Mouse (Mus musculus) stomach, embryonic 16.5 days (tissue): ENCODE measurements at regions not wholly inside any gene's neighbourhood (a gene's known extent, or its start where the extent isn't known, plus 50 kb on each side); places are given as distances from the start of the nearest gene placed in this dataset.

Experiments
- ATAC-seq: fragments of 200-750 bp; cut with Nextera tagmentation; 2 replicates; pipeline ENCODE4 v1.8.0; 2017; ENCODE audit warnings: moderate number of reproducible peaks, moderate TSS enrichment; ENCODE audit not compliant: insufficient read depth, low FRiP score
- H3K27ac ChIP-seq: fragments of 300-500 bp; sonication (generic); 2 replicates; pipeline ENCODE4 v1.5.1; 2014; ENCODE audit warnings: low read length
- H3K27me3 ChIP-seq: fragments of 300-500 bp; sonication (generic); 2 replicates; pipeline ENCODE4 v1.6.1; 2014; ENCODE audit warnings: low read length, control low read depth, mixed read lengths; ENCODE audit not compliant: control insufficient read depth, insufficient read depth
- H3K36me3 ChIP-seq: fragments of 300-500 bp; sonication (generic); 2 replicates; pipeline ENCODE4 v1.6.1; 2014; ENCODE audit warnings: low read length; ENCODE audit not compliant: control insufficient read depth, insufficient read depth
- H3K4me1 ChIP-seq: fragments of 300-500 bp; sonication (generic); 2 replicates; pipeline ENCODE4 v1.6.1; 2014; ENCODE audit warnings: low read length, control low read depth, mixed read lengths; ENCODE audit not compliant: control insufficient read depth, insufficient read depth
- H3K4me2 ChIP-seq: fragments of 300-500 bp; sonication (generic); 2 replicates; pipeline ENCODE4 v1.6.1; 2014; ENCODE audit warnings: low read depth, low read length, mixed read lengths
- H3K4me3 ChIP-seq: fragments of 300-500 bp; sonication (generic); replicated peaks from 2 replicates; pipeline ENCODE4 v1.5.1; 2014; ENCODE audit warnings: mild to moderate bottlenecking, low read length
- H3K9ac ChIP-seq: fragments of 300-500 bp; sonication (generic); 2 replicates; pipeline ENCODE4 v1.6.1; 2014; ENCODE audit warnings: low read length
- H3K9me3 ChIP-seq: fragments of 300-500 bp; sonication (generic); replicated peaks from 2 replicates; pipeline ENCODE4 v1.6.1; 2016; ENCODE audit warnings: low read length, control low read depth; ENCODE audit not compliant: control insufficient read depth
- WGBS: fragments of 180-500 bp; shearing (Covaris S2); extraction: QIAGEN DNeasy Blood & Tissue Kit; methylation state at CpG from one replicate; pipeline ENCODE4 v1.1.7; 2014; 5-methylcytosine and 5-hydroxymethylcytosine counted together

DNA sequence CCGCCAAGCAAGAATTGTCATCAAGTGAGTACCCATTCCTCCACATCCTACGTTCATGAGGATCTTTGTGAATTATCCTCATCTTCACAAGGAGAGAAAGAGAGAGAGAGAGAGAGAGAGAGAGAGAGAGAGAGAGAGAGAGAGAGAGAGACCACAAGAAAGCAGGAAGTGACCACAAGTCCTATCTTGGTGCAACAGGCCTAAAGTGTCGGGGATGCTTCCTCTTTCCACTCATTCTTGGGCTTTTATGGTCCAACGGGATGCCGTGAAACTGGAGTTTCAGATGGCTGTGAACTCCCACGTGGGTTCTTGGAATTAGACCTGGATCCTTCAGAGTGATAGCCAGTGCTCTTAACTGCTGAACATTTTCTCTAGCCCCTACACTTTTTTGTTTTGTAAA, 53.1 kb upstream of the Rai14 start:
- Histone ChIP-seq H3K4me2 (no peak overlapping the region), H3K4me3 (no peak overlapping the region), H3K4me1 (no peaks in the 10 kb centered on the region), H3K27ac (no peak overlapping the region), H3K27me3 (no peaks in the 10 kb centered on the region), H3K36me3 (no peaks in the 10 kb centered on the region), H3K9ac (no peak overlapping the region), H3K9me3 (no peaks in the 10 kb centered on the region)
- no peak for ATAC-seq
- WGBS = 77% methylated on average over 6 of the region's 6 CpGs

DNA sequence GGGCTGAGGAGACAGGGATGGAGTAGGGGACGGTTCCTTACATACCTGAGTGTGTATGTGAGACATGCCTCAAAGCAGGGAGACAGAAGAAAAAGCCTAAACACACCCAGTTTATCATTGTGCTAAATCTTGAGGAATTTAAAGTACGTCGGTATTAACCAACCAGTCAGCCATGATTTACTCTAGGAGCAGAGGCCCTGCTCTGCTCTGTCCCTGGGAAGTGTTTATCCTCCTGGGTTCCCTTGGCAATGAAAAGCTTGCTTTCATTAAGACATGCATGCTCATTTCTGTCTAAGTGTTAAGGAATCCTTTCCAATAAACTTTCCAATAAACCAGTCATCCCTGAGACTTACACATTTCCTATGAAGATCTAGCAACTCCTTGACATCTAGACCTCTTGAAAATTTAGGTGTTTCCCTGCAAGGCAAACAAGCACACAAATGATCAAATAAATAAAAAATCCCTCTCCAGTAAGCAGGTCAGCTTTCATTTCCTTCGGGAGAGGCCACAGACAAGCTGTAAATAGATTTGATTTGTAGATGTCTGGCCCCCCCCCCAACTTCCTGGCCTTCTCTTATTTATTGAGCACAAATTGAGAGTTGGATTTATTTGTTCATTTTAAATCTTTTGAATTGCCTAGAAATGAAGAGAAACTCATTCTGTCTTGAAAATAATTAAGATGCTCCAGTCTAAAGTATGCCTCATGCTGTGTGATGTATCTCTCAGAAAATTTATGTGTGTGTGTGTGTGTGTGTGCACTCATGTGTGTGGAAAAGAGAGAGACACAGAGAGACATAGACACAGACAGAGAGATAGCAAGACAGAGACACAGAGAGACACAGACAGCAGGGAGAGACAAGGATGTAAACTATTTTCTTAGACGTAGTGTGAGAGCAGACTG, 56.2 kb upstream of the Rai14 start:
- no peaks in the 10 kb centered on the region for H3K4me1 ChIP-seq
- no peak overlapping the region for H3K9ac ChIP-seq
- no peak overlapping the region for H3K4me3 ChIP-seq
- no peak overlapping the region for H3K4me2 ChIP-seq
- ATAC-seq = no peak
- no peaks in the 10 kb centered on the region for H3K9me3 ChIP-seq
- H3K27ac ChIP-seq = no peak overlapping the region
- WGBS = 42% methylated on average over 5 of the region's 5 CpGs
- H3K27me3 ChIP-seq = no peaks in the 10 kb centered on the region
- H3K36me3 ChIP-seq = no peaks in the 10 kb centered on the region

DNA sequence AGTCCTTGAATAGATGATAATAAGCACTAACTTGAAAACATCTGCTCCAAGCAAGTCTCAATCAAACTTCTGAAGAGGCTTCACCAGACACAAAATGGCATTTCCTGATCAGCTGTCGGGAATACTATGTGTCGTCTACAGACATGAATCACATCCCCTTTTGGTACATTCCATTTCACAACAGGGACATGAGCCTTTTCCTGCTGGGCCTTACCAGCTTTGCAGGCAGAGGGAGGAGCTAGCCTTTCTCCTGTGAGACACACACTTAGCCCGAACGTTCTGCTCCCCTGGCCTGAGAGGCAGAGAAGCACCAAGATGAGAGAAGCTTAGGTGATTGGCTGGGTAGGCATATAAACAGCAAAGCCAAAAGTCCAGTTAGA, 56.9 kb upstream of the Rai14 start:
- no peak overlapping the region for H3K4me2 ChIP-seq
- H3K36me3 ChIP-seq = no peaks in the 10 kb centered on the region
- H3K27me3 ChIP-seq = no peaks in the 10 kb centered on the region
- WGBS = 29% methylated on average over 4 of the region's 4 CpGs
- H3K27ac ChIP-seq = no peak overlapping the region
- no peaks in the 10 kb centered on the region for H3K4me1 ChIP-seq
- no peak overlapping the region for H3K9ac ChIP-seq
- no peaks in the 10 kb centered on the region for H3K9me3 ChIP-seq
- no peak overlapping the region for H3K4me3 ChIP-seq
- no peak; the same call in 1 of the 2 replicates for ATAC-seq

DNA sequence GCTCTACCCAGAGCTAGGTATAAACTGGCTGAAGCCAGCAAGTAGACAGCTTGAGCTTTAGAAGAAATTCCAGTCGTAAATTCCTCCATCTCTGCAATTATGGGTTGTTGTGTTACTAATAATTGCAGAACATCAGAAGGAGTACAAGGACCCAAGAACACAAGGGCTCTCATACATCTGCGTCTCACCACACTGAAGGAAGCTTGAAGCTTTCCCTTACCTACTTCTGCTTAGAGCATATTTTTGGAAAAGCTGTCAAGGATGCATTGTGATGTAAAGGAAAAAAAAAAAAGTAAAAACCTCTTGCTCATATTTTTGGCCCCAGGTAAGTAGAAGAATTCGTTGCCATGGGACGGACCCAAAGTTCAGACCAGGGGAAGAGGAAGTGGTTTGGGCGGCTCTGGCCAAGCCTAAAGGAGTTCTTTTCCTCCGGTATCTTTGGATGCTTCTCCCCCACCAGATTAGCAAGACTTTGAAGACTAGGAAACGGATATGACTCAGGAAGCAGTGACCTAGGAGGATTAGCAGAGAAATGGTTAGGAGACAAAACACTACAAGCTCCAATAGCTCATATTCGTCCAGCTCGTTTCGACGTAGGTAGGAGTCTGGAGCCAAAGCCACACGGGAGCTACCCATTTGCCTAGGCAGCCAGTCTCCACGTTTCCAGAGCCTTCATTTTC, 65.7 kb upstream of the Rai14 start:
- WGBS = 74% methylated on average over 13 of the region's 13 CpGs
- H3K9ac ChIP-seq = no peak overlapping the region
- no peak overlapping the region for H3K27ac ChIP-seq
- H3K4me1 ChIP-seq = no peaks in the 10 kb centered on the region
- no peak for ATAC-seq
- no peaks in the 10 kb centered on the region for H3K36me3 ChIP-seq
- no peak overlapping the region for H3K4me3 ChIP-seq
- no peaks in the 10 kb centered on the region for H3K9me3 ChIP-seq
- H3K27me3 ChIP-seq = no peaks in the 10 kb centered on the region
- H3K4me2 ChIP-seq = no peak overlapping the region

DNA sequence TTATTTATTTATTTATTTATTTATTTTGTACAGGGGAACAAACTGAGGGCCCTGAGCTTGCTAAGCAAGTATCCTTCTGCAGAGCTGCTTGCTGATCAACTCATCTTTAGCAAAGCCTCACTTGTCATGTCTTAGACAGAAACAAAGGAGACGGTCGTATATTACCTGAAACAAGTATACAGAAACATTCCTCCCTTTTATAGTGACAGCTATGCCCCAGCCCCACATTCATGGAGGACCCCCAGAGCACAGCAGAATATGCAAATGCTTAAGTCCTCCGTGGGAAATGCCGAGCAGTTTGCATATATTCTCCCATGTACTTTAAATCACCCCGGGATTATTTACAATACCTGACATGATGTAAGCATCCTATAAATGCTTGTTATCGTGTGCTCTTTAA, 74.9 kb upstream of the Rai14 start:
- no peak overlapping the region for H3K9ac ChIP-seq
- no peaks in the 10 kb centered on the region for H3K9me3 ChIP-seq
- H3K36me3 ChIP-seq = no peaks in the 10 kb centered on the region
- H3K27me3 ChIP-seq = no peaks in the 10 kb centered on the region
- H3K4me3 ChIP-seq = no peak overlapping the region
- WGBS = 50% methylated on average over 6 of the region's 6 CpGs
- ATAC-seq = no peak
- no peak overlapping the region for H3K4me2 ChIP-seq
- H3K27ac ChIP-seq = no peak overlapping the region
- H3K4me1 ChIP-seq = no peaks in the 10 kb centered on the region

DNA sequence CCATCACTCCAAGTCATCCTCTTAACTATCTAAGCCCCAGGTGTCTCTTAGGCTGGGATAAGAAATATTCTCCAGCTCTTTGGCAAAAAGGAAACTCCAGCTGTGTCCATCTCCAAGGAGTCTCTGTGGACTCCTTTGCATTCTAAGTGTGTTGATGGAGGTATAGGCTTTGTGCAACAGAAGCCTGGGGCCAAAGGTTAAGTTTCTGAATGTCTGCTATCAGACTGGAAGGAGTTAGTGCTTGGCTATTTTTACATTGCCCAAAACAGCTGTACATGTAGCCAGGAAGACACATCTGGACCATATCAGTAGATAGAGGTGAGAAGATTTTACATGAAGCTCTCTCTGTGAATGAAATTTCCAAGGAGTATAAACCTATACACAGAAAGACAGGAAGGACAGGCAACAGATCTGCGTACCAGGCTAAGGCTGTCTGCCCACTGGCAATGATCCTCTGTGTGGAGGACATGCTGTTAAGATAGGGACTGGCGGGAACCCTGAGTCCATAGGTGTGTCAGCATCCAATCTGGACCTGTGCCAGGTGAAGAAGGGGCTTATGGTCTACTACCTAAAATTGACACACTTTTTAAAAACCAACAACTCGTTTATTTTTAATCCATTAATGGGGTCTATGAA, 76.6 kb upstream of the Rai14 start:
- no peaks in the 10 kb centered on the region for H3K27me3 ChIP-seq
- H3K36me3 ChIP-seq = no peaks in the 10 kb centered on the region
- no peak overlapping the region for H3K9ac ChIP-seq
- H3K4me3 ChIP-seq = no peak overlapping the region
- no peak overlapping the region for H3K27ac ChIP-seq
- no peaks in the 10 kb centered on the region for H3K9me3 ChIP-seq
- no peak for ATAC-seq
- H3K4me2 ChIP-seq = no peak overlapping the region
- WGBS = 72% methylated on average over 3 of the region's 3 CpGs
- H3K4me1 ChIP-seq = no peaks in the 10 kb centered on the region

DNA sequence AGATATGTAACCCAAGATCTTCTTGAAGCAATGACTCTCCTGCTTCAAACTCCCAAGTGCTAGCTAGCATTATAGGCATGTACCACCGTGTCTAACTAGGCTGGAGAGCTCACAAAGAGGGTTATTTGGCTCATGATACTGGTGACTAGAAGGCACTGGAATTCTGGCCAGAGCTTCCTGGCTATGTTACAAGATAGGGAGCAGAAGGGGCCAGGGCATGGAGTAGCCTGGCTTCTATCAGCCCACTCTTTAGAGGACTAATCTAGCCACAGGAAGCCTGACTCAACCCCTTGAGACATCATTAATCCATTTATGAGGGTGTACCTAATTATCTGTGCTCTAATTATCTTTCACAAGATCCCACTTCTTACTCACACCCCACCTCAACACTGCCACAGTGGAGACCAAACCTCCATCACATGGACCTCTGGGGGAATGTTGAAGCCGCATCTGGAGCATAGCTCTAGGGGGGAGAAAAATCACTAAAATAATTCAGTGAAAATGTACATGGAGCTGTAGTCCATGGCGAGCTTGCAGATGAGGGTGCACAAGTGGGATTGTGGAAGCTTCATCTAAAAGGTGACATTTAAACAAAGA, 77.2 kb upstream of the Rai14 start:
- WGBS = 78% methylated on average over 3 of the region's 3 CpGs
- no peak for ATAC-seq

DNA sequence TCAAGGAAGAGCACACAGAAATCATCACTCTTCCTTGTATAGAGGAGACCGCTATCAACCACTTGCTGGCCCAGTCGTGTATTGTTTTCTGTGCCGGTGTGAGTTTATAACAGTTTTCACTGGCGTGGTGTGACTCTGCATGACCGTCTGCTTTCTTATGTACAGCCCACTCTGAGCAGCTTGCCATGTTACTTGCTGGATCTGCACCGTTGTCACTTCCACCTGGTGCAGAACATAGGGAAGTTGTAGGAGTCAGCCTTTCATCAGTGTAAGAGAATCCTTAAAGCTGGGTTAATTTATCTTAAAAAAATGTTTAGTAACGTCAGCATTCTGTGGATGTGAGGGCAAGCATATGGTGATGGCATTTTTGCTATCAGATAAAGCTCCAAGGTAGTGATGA, 77.7 kb upstream of the Rai14 start:
- 73% methylated on average over 7 of the region's 7 CpGs for WGBS
- Histone ChIP-seq H3K36me3 (no peaks in the 10 kb centered on the region), H3K27me3 (no peaks in the 10 kb centered on the region), H3K9me3 (no peaks in the 10 kb centered on the region), H3K4me2 (no peak overlapping the region), H3K27ac (no peak overlapping the region), H3K9ac (no peak overlapping the region), H3K4me1 (no peaks in the 10 kb centered on the region), H3K4me3 (no peak overlapping the region)
- ATAC-seq = no peak

More for the DNA sequence above, 77.2 kb upstream of the Rai14 start:
- no peaks in the 10 kb centered on the region for H3K4me1 ChIP-seq
- H3K27me3 ChIP-seq = no peaks in the 10 kb centered on the region
- H3K9me3 ChIP-seq = no peaks in the 10 kb centered on the region
- no peaks in the 10 kb centered on the region for H3K36me3 ChIP-seq
- H3K4me2 ChIP-seq = no peak overlapping the region
- no peak overlapping the region for H3K27ac ChIP-seq
- no peak overlapping the region for H3K9ac ChIP-seq
- no peak overlapping the region for H3K4me3 ChIP-seq
